Mouse (Mus musculus) liver, postnatal 0 days (tissue): ENCODE measurements around the gene Gpx7.

Experiments
- CTCF ChIP-seq: sonication (generic); IDR thresholded peaks from 2 replicates; pipeline ENCODE4 v1.5.1; 2016; ENCODE audit warnings: antibody characterized with exemption, low read depth
- EP300 ChIP-seq: IDR thresholded peaks from 2 replicates; pipeline ENCODE4 v1.6.1; 2016; ENCODE audit warnings: antibody characterized with exemption, low read depth, mild to moderate bottlenecking

DNA sequence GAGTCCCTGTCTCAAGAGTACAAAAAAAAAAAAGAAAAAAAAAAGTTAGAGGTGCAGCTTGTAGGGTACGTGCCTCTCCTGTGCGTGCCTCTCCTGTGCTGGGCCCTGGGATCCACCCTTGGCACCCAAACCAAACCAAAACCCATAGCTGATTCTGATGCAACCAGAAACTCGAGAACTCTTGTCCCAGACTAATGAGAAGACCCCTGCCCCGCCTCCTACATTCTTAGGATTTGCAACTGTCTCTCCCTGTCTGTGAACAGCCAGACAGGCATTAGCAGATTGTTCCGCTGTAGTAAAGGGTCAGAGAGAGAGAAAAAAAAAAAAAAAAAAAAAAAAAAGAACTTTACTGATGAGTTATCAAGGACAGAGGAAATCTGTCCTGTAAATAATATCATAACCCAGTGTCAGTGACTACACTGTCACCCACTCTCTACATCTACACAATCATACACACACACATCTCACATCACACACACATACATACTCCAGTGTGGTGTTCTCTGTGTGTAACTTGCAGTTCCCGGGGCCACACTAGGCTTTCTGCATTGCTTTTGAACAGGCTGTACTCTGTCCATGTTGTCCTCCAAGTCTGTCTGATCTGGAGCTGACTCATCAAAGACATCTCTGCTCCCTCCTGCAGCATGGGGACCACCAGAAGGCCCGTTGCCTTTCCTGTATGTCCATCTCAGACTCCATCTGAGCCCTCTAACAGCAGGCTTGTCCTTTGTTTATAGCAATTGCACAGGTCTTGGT lies 43.2 kb downstream of the Gpx7 start:
- TF ChIP-seq CTCF, result no peak
- TF ChIP-seq EP300, result no peak
